Mouse (Mus musculus) kidney, adult 2 months (tissue): ENCODE measurements around the gene Fam187a. TPM values are rescaled to one million over a fixed set of nuclear protein-coding genes. Genes with fewer than 3 reads are reported as not detected.
A peak's percentile ranks its signal among the peaks of the same experiment; 100 is the strongest.

Experiments used
- DNase-seq: peaks from one replicate; pipeline ENCODE4 v3.0.0; 2021
- H3K27ac ChIP-seq: fragments of 200-500 bp; 2 replicates; pipeline ENCODE4 v1.5.1; 2012; ENCODE audit warnings: low read depth, low read length, control low read depth, inconsistent platforms; ENCODE audit not compliant: insufficient read depth
- H3K27me3 ChIP-seq: fragments of 200-500 bp; replicated peaks from 2 replicates; pipeline ENCODE4 v1.6.1; 2012; ENCODE audit warnings: mild to moderate bottlenecking, moderate library complexity, low read length, inconsistent platforms; ENCODE audit not compliant: control insufficient read depth, insufficient read depth
- H3K36me3 ChIP-seq: fragments of 200-500 bp; 2 replicates; pipeline ENCODE4 v1.6.1; 2012; ENCODE audit warnings: mild to moderate bottlenecking, moderate library complexity, low read length, inconsistent platforms; ENCODE audit not compliant: control insufficient read depth, insufficient read depth
- H3K4me1 ChIP-seq: fragments of 200-500 bp; 2 replicates; pipeline ENCODE4 v1.6.1; 2011; ENCODE audit warnings: low read length; ENCODE audit not compliant: control insufficient read depth, insufficient read depth
- H3K4me3 ChIP-seq: fragments of 200-500 bp; 2 replicates; pipeline ENCODE4 v1.5.1; 2011; ENCODE audit warnings: mild to moderate bottlenecking, low read depth, low read length, control low read depth; ENCODE audit not compliant: insufficient read depth
- CTCF ChIP-seq: fragments of 200-500 bp; conservative IDR thresholded peaks from 2 replicates; pipeline ENCODE4 v1.5.1; 2011; ENCODE audit warnings: low read depth, mild to moderate bottlenecking, control low read depth, low read length, moderate library complexity, mixed read lengths; ENCODE audit not compliant: insufficient read depth, insufficient read length
- POLR2A ChIP-seq: fragments of 200-500 bp; IDR thresholded peaks from one replicate; pipeline ENCODE4 v1.6.1; 2011; ENCODE audit warnings: low read depth, low read length, control low read depth
- WGBS: fragments of 180-500 bp; shearing (Covaris S2); methylation state at CpG from one replicate; pipeline ENCODE4 v1.1.7; 2018; 5-methylcytosine and 5-hydroxymethylcytosine counted together
- polyA plus RNA-seq: library from polyadenylated mRNA; depleted of rRNA; stranded (reverse); fragments of >200 nt; gene quantifications from 2 replicates; pipeline ENCODE4 v1.2.3, GENCODE M21; 2012

The Fam187a gene
- polyA plus RNA-seq, 1 experiment, result not detected

- H3K27me3 ChIP-seq, result no peaks in the 10 kb centered on the region
- H3K36me3 ChIP-seq, result no peaks in the 10 kb centered on the region
- WGBS, result 94% methylated on average over 4 of the region's 4 CpGs
- H3K27ac ChIP-seq, result no peak overlapping the region
- no peak overlapping the region for H3K4me3 ChIP-seq
- no peak for TF ChIP-seq POLR2A
- TF ChIP-seq CTCF, result no peak
- no peak for DNase-seq
- H3K4me1 ChIP-seq, result no peaks in the 10 kb centered on the region
Observed at GRCm38 (mm10) chr11:102894716-102895115, 9.7 kb downstream of the Fam187a start.

GRCm38 (mm10) chr11:102895779-102896178 lies 10.8 kb downstream of the Fam187a start:
- Histone ChIP-seq H3K27ac (no peak overlapping the region), H3K4me3 (no peak overlapping the region), H3K27me3 (no peaks in the 10 kb centered on the region), H3K4me1 (no peaks in the 10 kb centered on the region), H3K36me3 (no peaks in the 10 kb centered on the region)
- DNase-seq, result no peak
- 83% methylated on average over 9 of the region's 9 CpGs for WGBS
- no peak for TF ChIP-seq CTCF
- no peak for TF ChIP-seq POLR2A

GRCm38 (mm10) chr11:102896641-102897040 lies 11.7 kb downstream of the Fam187a start:
- H3K27me3 ChIP-seq, result no peaks in the 10 kb centered on the region
- TF ChIP-seq CTCF (no peak), POLR2A (no peak)
- 59% methylated on average over 20 of the region's 20 CpGs for WGBS

GRCm38 (mm10) chr11:102898408-102898807 lies 13.4 kb downstream of the Fam187a start:
- WGBS, result 82% methylated on average over 9 of the region's 9 CpGs
- TF ChIP-seq CTCF (no peak), POLR2A (no peak)
- H3K4me1 ChIP-seq, result no peaks in the 10 kb centered on the region
- no peak overlapping the region for H3K27ac ChIP-seq
- no peaks in the 10 kb centered on the region for H3K36me3 ChIP-seq
- H3K4me3 ChIP-seq, result no peak overlapping the region
- DNase-seq, result no peak
- H3K27me3 ChIP-seq, result no peaks in the 10 kb centered on the region

More at GRCm38 (mm10) chr11:102896641-102897040, 11.7 kb downstream of the Fam187a start:
- no peaks in the 10 kb centered on the region for H3K4me1 ChIP-seq
- no peak overlapping the region for H3K4me3 ChIP-seq
- DNase-seq, result no peak
- H3K36me3 ChIP-seq, result no peaks in the 10 kb centered on the region
- H3K27ac ChIP-seq, result no peak overlapping the region

- Histone ChIP-seq H3K36me3 (no peaks in the 10 kb centered on the region), H3K4me3 (no peak within 1 kb of the TSS), H3K4me1 (no peaks in the 10 kb centered on the region), H3K27ac (no peak within 1 kb of the TSS), H3K27me3 (no peaks in the 10 kb centered on the region)
- no peak for TF ChIP-seq POLR2A
- TF ChIP-seq CTCF, result peak; percentile 98
- WGBS, result 5% methylated on average over 7 of the region's 7 CpGs
- DNase-seq, result peak; percentile 70
Observed at GRCm38 (mm10) chr11:102900763-102901162, 15.8 kb downstream of the Fam187a start, which contains the start of gene Gfap. TSS of gene Gfap (minus strand) at chr11:102900912.

GRCm38 (mm10) chr11:102901199-102901598 lies 16.2 kb downstream of the Fam187a start:
- no peak for TF ChIP-seq CTCF
- TF ChIP-seq POLR2A, result no peak
- Histone ChIP-seq H3K36me3 (no peaks in the 10 kb centered on the region), H3K4me3 (no peak overlapping the region), H3K4me1 (no peaks in the 10 kb centered on the region), H3K27ac (no peak overlapping the region), H3K27me3 (no peaks in the 10 kb centered on the region)
- WGBS, result 55% methylated on average over 4 of the region's 4 CpGs
- no peak for DNase-seq

- no peaks in the 10 kb centered on the region for H3K36me3 ChIP-seq
- H3K4me3 ChIP-seq, result no peak overlapping the region
- no peaks in the 10 kb centered on the region for H3K4me1 ChIP-seq
- TF ChIP-seq POLR2A (no peak), CTCF (no peak)
- DNase-seq, result no peak
- no peaks in the 10 kb centered on the region for H3K27me3 ChIP-seq
- WGBS, result 82% methylated on average over 5 of the region's 5 CpGs
- H3K27ac ChIP-seq, result no peak overlapping the region
Observed at GRCm38 (mm10) chr11:102902107-102902506, 17.1 kb downstream of the Fam187a start.

- DNase-seq, result no peak
Observed at GRCm38 (mm10) chr11:102903654-102904053, 18.7 kb downstream of the Fam187a start.

More at GRCm38 (mm10) chr11:102903654-102904053, 18.7 kb downstream of the Fam187a start:
- Histone ChIP-seq H3K36me3 (no peaks in the 10 kb centered on the region), H3K27ac (no peak overlapping the region), H3K4me3 (no peak overlapping the region), H3K4me1 (no peaks in the 10 kb centered on the region), H3K27me3 (no peaks in the 10 kb centered on the region)
- TF ChIP-seq POLR2A (no peak), CTCF (no peak)
- 81% methylated on average over 7 of the region's 7 CpGs for WGBS
